Mouse (Mus musculus): ENCODE measurements around the gene Atxn3. TPM values are rescaled to one million over a fixed set of nuclear protein-coding genes. Genes with fewer than 3 reads are reported as not detected.

The Atxn3 gene
- polyA plus RNA-seq, 1 experiment, result 34.9 TPM

DNA sequence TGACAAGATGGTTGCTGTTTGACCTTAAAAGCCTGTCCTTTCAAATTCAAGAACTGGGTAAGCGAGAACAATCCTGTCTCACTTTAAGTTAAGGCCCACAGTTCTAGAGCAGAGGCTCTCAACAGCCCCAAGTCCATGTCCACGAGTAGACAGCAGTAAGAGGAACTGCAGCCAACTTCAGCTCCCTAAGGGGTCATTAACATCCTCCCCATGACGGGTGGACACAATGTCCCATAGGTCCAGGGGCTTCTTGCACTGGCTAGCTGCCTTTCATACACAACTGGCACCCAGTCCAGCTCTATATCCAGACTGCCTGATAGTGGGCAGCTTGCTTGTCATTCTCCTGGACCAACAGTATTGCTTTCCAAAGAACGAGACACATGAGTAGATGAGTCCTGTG lies 9.2 kb downstream of the Atxn3 start:
- Histone ChIP-seq H3K9ac (ENCODE audit: low read depth, poor library complexity, severe bottlenecking) (no peak overlapping the region), H3K27me3 (ENCODE audit: control insufficient read depth, insufficient read depth, low read length, poor library complexity, severe bottlenecking) (no peaks in the 10 kb centered on the region), H3K4me3 (ENCODE audit: low read depth, low read length) (no peak overlapping the region), H3K4me1 (ENCODE audit: control insufficient read depth, insufficient read depth, low read length) (no peaks in the 10 kb centered on the region), H3K27ac (ENCODE audit: insufficient read depth, low read length) (no peak overlapping the region), H3K9me3 (replicated peaks; ENCODE audit: control insufficient read depth, insufficient read depth, low read length, poor library complexity, severe bottlenecking) (no peaks in the 10 kb centered on the region), H3K36me3 (ENCODE audit: control insufficient read depth, insufficient read depth, low read length, poor library complexity, severe bottlenecking) (peaks cover 22% of the 10 kb centered on the region)
- no peak for TF ChIP-seq CTCF (IDR thresholded peaks at IDR 0.05; ENCODE audit: low read depth, low read length)

DNA sequence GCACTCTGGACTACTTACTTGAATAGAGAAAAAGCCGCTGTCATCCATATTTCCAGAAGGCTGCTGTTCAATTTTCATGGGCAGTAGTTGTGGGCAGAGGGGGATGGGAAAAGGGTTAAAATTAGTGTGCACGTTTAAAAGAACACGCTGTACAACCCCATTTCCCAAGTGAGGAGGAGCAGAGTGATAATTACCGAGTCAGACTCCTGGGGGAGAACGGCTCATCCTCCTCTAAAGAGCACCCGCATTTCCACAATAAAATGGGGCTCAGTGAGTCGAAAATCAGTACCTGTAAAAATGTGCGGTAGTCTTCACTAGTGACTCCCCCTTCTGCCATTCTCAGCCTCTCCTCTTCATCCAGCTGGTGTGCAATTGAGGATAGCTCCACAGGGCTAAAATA lies 10.1 kb downstream of the Atxn3 start:
- TF ChIP-seq POLR2A (IDR thresholded peaks at IDR 0.05; ENCODE audit: insufficient read depth, low read length) (no peak), EP300 (IDR thresholded peaks at IDR 0.05; ENCODE audit: insufficient read depth, low read depth, low read length) (no peak), CTCF (IDR thresholded peaks at IDR 0.05; ENCODE audit: low read depth, low read length) (no peak)
- H3K9me3 ChIP-seq (replicated peaks; ENCODE audit: control insufficient read depth, insufficient read depth, low read length, poor library complexity, severe bottlenecking), result no peaks in the 10 kb centered on the region
- no peak overlapping the region for H3K9ac ChIP-seq (ENCODE audit: low read depth, poor library complexity, severe bottlenecking)
- no peak overlapping the region for H3K4me3 ChIP-seq (ENCODE audit: low read depth, low read length)
- no peak overlapping the region for H3K27ac ChIP-seq (ENCODE audit: insufficient read depth, low read length)
- H3K36me3 ChIP-seq (ENCODE audit: control insufficient read depth, insufficient read depth, low read length, poor library complexity, severe bottlenecking), result peaks cover 22% of the 10 kb centered on the region
- no peaks in the 10 kb centered on the region for H3K27me3 ChIP-seq (ENCODE audit: control insufficient read depth, insufficient read depth, low read length, poor library complexity, severe bottlenecking)
- H3K4me1 ChIP-seq (ENCODE audit: control insufficient read depth, insufficient read depth, low read length), result no peaks in the 10 kb centered on the region

DNA sequence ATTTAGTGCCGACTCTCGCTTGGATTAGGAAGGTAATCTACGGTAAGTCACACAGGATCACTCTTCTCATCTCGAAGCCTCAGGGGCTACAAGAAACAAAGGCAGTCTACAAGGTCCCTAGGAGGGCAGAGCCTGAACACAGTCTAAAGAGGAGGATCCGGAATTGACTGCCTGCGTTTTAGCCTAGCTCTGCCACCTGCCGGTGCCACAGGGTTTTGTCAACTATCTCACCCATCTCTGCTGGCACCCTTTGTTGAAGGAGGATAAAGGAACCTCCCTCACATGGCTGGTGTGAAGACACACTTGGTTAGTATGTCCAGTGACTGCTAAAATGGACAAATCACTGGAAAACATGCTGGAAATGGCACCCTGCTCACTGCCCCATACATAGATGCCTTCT lies 20.5 kb downstream of the Atxn3 start:
- TF ChIP-seq EP300 (IDR thresholded peaks at IDR 0.05; ENCODE audit: insufficient read depth, low read depth, low read length), result no peak
- TF ChIP-seq POLR2A (IDR thresholded peaks at IDR 0.05; ENCODE audit: insufficient read depth, low read length), result no peak
- TF ChIP-seq CTCF (IDR thresholded peaks at IDR 0.05; ENCODE audit: low read depth, low read length), result peak; percentile 51
- H3K9ac ChIP-seq (ENCODE audit: low read depth, poor library complexity, severe bottlenecking), result no peak overlapping the region
- peaks cover 2% of the 10 kb centered on the region; the same call in 1 of the 2 replicates for H3K9me3 ChIP-seq (replicated peaks; ENCODE audit: control insufficient read depth, insufficient read depth, low read length, poor library complexity, severe bottlenecking)
- no peak overlapping the region for H3K4me3 ChIP-seq (ENCODE audit: low read depth, low read length)
- H3K27me3 ChIP-seq (ENCODE audit: control insufficient read depth, insufficient read depth, low read length, poor library complexity, severe bottlenecking), result no peaks in the 10 kb centered on the region
- H3K27ac ChIP-seq (ENCODE audit: insufficient read depth, low read length), result no peak overlapping the region
- H3K36me3 ChIP-seq (ENCODE audit: control insufficient read depth, insufficient read depth, low read length, poor library complexity, severe bottlenecking), result peaks cover 32% of the 10 kb centered on the region
- no peaks in the 10 kb centered on the region for H3K4me1 ChIP-seq (ENCODE audit: control insufficient read depth, insufficient read depth, low read length)

- Histone ChIP-seq H3K4me1 (ENCODE audit: control insufficient read depth, insufficient read depth, low read length) (no peaks in the 10 kb centered on the region), H3K27ac (ENCODE audit: insufficient read depth, low read length) (no peak overlapping the region), H3K9ac (ENCODE audit: low read depth, poor library complexity, severe bottlenecking) (no peak overlapping the region), H3K36me3 (ENCODE audit: control insufficient read depth, insufficient read depth, low read length, poor library complexity, severe bottlenecking) (peaks cover 31% of the 10 kb centered on the region), H3K4me3 (ENCODE audit: low read depth, low read length) (no peak overlapping the region), H3K9me3 (replicated peaks; ENCODE audit: control insufficient read depth, insufficient read depth, low read length, poor library complexity, severe bottlenecking) (no peaks in the 10 kb centered on the region), H3K27me3 (ENCODE audit: control insufficient read depth, insufficient read depth, low read length, poor library complexity, severe bottlenecking) (no peaks in the 10 kb centered on the region)
- no peak for TF ChIP-seq POLR2A (IDR thresholded peaks at IDR 0.05; ENCODE audit: insufficient read depth, low read length)
- TF ChIP-seq CTCF (IDR thresholded peaks at IDR 0.05; ENCODE audit: low read depth, low read length), result no peak
Measured at GRCm38 (mm10) chr12:101935223-101935622, 22.8 kb downstream of the Atxn3 start.

- Histone ChIP-seq H3K36me3 (ENCODE audit: control insufficient read depth, insufficient read depth, low read length, poor library complexity, severe bottlenecking) (peaks cover 53% of the 10 kb centered on the region), H3K4me1 (ENCODE audit: control insufficient read depth, insufficient read depth, low read length) (no peaks in the 10 kb centered on the region), H3K9ac (ENCODE audit: low read depth, poor library complexity, severe bottlenecking) (no peak overlapping the region), H3K4me3 (ENCODE audit: low read depth, low read length) (no peak overlapping the region), H3K27me3 (ENCODE audit: control insufficient read depth, insufficient read depth, low read length, poor library complexity, severe bottlenecking) (no peaks in the 10 kb centered on the region), H3K27ac (ENCODE audit: insufficient read depth, low read length) (no peak overlapping the region), H3K9me3 (replicated peaks; ENCODE audit: control insufficient read depth, insufficient read depth, low read length, poor library complexity, severe bottlenecking) (no peaks in the 10 kb centered on the region)
- no peak for TF ChIP-seq EP300 (IDR thresholded peaks at IDR 0.05; ENCODE audit: insufficient read depth, low read depth, low read length)
- TF ChIP-seq CTCF (IDR thresholded peaks at IDR 0.05; ENCODE audit: low read depth, low read length), result no peak
- TF ChIP-seq POLR2A (IDR thresholded peaks at IDR 0.05; ENCODE audit: insufficient read depth, low read length), result no peak
Measured at GRCm38 (mm10) chr12:101928423-101928822, 29.6 kb downstream of the Atxn3 start.

DNA sequence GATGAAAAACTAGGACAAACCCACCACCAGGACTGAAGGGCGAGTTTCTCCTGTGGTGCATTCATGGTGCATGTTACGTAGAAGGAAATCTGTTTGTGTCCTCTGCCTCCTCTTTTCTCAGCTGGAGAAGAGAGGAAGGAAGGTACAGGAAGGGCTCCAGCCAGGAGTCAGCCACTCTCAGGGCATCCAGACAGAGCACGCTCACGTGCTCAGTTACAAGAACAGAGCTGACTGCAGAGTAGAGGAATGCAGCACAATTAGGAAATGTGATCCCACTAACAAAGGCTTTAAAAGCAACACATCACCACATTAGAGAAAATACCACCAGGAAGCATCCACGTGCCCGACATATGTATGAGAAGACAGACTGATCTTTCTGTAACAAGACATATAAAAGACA lies 35.7 kb downstream of the Atxn3 start:
- peaks cover 16% of the 10 kb centered on the region for H3K36me3 ChIP-seq (ENCODE audit: control insufficient read depth, insufficient read depth, low read length, poor library complexity, severe bottlenecking)
- H3K4me3 ChIP-seq (ENCODE audit: low read depth, low read length), result no peak overlapping the region
- H3K9me3 ChIP-seq (replicated peaks; ENCODE audit: control insufficient read depth, insufficient read depth, low read length, poor library complexity, severe bottlenecking), result no peaks in the 10 kb centered on the region
- no peaks in the 10 kb centered on the region for H3K27me3 ChIP-seq (ENCODE audit: control insufficient read depth, insufficient read depth, low read length, poor library complexity, severe bottlenecking)
- H3K9ac ChIP-seq (ENCODE audit: low read depth, poor library complexity, severe bottlenecking), result no peak overlapping the region
- TF ChIP-seq EP300 (IDR thresholded peaks at IDR 0.05; ENCODE audit: insufficient read depth, low read depth, low read length) (no peak), CTCF (IDR thresholded peaks at IDR 0.05; ENCODE audit: low read depth, low read length) (no peak), POLR2A (IDR thresholded peaks at IDR 0.05; ENCODE audit: insufficient read depth, low read length) (no peak)
- no peaks in the 10 kb centered on the region for H3K4me1 ChIP-seq (ENCODE audit: control insufficient read depth, insufficient read depth, low read length)
- H3K27ac ChIP-seq (ENCODE audit: insufficient read depth, low read length), result no peak overlapping the region
